Mouse (Mus musculus) liver, embryonic 16.5 days (tissue): Measurements from ENCODE around the gene Mypop. TPM values are rescaled to one million over a fixed set of nuclear protein-coding genes. Genes with fewer than 3 reads are reported as not detected.

Experiments used
- ATAC-seq: fragments of 200-750 bp; cut with Nextera tagmentation; 2 replicates; pipeline ENCODE4 v1.8.0; 2017; ENCODE audit warnings: low read depth, mild to moderate bottlenecking, moderate number of reproducible peaks, moderate library complexity
- H3K27ac ChIP-seq: fragments of 300-500 bp; sonication (generic); 2 replicates; pipeline ENCODE4 v1.5.1; 2014; ENCODE audit warnings: mild to moderate bottlenecking, low read length
- H3K27me3 ChIP-seq: fragments of 300-500 bp; sonication (generic); 2 replicates; pipeline ENCODE4 v1.6.1; 2014; ENCODE audit warnings: low read depth, low read length, mixed read lengths; ENCODE audit not compliant: control insufficient read depth, insufficient read depth
- H3K36me3 ChIP-seq: fragments of 300-500 bp; sonication (generic); 2 replicates; pipeline ENCODE4 v1.6.1; 2014; ENCODE audit warnings: mild to moderate bottlenecking; ENCODE audit not compliant: control insufficient read depth, insufficient read depth
- H3K4me1 ChIP-seq: fragments of 300-500 bp; sonication (generic); 2 replicates; pipeline ENCODE4 v1.6.1; 2014; ENCODE audit warnings: low read depth, low read length, mixed read lengths; ENCODE audit not compliant: control insufficient read depth
- H3K4me2 ChIP-seq: fragments of 300-500 bp; sonication (generic); 2 replicates; pipeline ENCODE4 v1.6.1; 2014; ENCODE audit warnings: low read depth, low read length, mixed read lengths
- H3K4me3 ChIP-seq: fragments of 300-500 bp; sonication (generic); 2 replicates; pipeline ENCODE4 v1.5.1; 2014; ENCODE audit warnings: low read depth, mild to moderate bottlenecking, low read length
- H3K9ac ChIP-seq: fragments of 300-500 bp; sonication (generic); 2 replicates; pipeline ENCODE4 v1.6.1; 2014; ENCODE audit warnings: low read depth, low read length
- H3K9me3 ChIP-seq: fragments of 300-500 bp; sonication (generic); replicated peaks from 2 replicates; pipeline ENCODE4 v1.6.1; 2016; ENCODE audit warnings: low read length; ENCODE audit not compliant: control insufficient read depth
- WGBS: fragments of 180-500 bp; shearing (Covaris S2); extraction: QIAGEN DNeasy Blood & Tissue Kit; methylation state at CpG from one replicate; pipeline ENCODE4 v1.1.7; 2014; ENCODE audit not compliant: insufficient replicate concordance; 5-methylcytosine and 5-hydroxymethylcytosine counted together
- polyA plus RNA-seq: library from polyadenylated mRNA; unstranded; fragments of >200 nt; fragmentation: Nextera tagmentation; extraction: Ambion mirVana; gene quantifications from 2 replicates; pipeline ENCODE4 v1.2.1, GENCODE M21; 2015

Mypop gene
- polyA plus RNA-seq: 0.12 and 0.48 TPM in 2 replicates

- H3K9me3 ChIP-seq: no peaks in the 10 kb centered on the region
- peak within 1 kb of the TSS; percentile 57 for H3K4me3 ChIP-seq
- no peak within 1 kb of the TSS for H3K9ac ChIP-seq
- no peaks in the 10 kb centered on the region for H3K36me3 ChIP-seq
- H3K4me1 ChIP-seq: peaks cover 15% of the 10 kb centered on the region
- peaks cover 57% of the 10 kb centered on the region for H3K27me3 ChIP-seq
- peak; percentile 91 for ATAC-seq
- H3K27ac ChIP-seq: no peak within 1 kb of the TSS
- H3K4me2 ChIP-seq: peak within 1 kb of the TSS; percentile 74
- under 1% methylated on average over 35 of the region's 37 CpGs for WGBS
These were observed at the start of gene Mypop for GRCm38 (mm10) chr7:18990601-18991295. Gene Mypop, plus strand, starts transcription at chr7:18991245.

DNA sequence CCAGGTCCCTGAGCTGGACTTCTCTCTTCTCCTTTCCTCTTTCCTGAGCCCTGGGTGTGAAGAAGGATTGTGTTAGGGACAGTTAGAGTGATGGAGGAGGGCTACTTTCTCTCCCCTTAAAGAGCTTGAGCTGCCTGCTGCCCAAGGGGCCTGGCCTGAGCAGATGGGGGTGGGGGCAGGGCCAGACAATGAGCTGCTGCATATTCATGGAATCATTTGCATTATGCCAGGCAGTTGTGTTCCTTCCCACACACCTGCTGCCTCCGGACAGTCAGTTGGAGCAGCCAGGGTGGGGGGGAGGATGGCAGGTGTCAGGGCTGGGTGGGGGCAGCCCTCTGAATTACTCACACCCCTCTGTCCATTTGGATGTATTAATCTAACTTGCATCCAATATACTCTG, 48.7 kb upstream of the Mypop start:
- Histone ChIP-seq H3K4me2 (no peak overlapping the region), H3K36me3 (no peaks in the 10 kb centered on the region), H3K27ac (no peak overlapping the region), H3K4me3 (no peak overlapping the region), H3K9me3 (no peaks in the 10 kb centered on the region), H3K9ac (no peak overlapping the region), H3K27me3 (no peaks in the 10 kb centered on the region), H3K4me1 (no peaks in the 10 kb centered on the region)
- WGBS: 50% methylated on average over 1 of the region's 1 CpGs
- ATAC-seq: no peak

DNA sequence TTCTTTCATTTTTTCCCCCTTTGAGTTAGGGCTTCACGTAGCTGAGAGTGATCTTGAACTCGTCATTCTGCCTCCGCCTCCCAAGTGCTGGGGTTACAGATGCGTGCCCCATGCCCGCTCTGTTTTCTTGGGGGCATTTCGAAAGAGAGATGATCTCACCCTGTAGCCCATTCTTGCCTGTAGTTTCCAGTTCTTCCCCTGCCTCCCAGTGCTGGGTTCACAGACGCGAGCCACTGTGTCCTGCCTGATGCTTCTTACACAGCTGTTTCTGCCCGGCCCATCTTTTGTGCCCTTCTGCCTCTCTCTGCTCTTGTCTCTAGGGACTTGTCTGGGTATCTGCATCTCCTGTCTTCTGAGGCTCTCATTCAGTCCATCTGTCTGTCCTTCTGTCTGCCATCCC, 48.2 kb upstream of the Mypop start:
- no peaks in the 10 kb centered on the region for H3K4me1 ChIP-seq
- no peaks in the 10 kb centered on the region for H3K36me3 ChIP-seq
- H3K27ac ChIP-seq: no peak overlapping the region
- H3K27me3 ChIP-seq: no peaks in the 10 kb centered on the region
- no peak for ATAC-seq
- H3K9me3 ChIP-seq: no peaks in the 10 kb centered on the region
- H3K4me2 ChIP-seq: no peak overlapping the region
- H3K9ac ChIP-seq: no peak overlapping the region
- WGBS: 47% methylated on average over 9 of the region's 9 CpGs
- no peak overlapping the region for H3K4me3 ChIP-seq

- H3K36me3 ChIP-seq: no peaks in the 10 kb centered on the region
- no peak overlapping the region for H3K4me2 ChIP-seq
- ATAC-seq: no peak
- H3K9me3 ChIP-seq: no peaks in the 10 kb centered on the region
- no peaks in the 10 kb centered on the region for H3K4me1 ChIP-seq
- WGBS: 47% methylated on average over 6 of the region's 6 CpGs
- no peak overlapping the region for H3K4me3 ChIP-seq
- no peak overlapping the region for H3K9ac ChIP-seq
- H3K27ac ChIP-seq: no peak overlapping the region
- H3K27me3 ChIP-seq: peaks cover 7% of the 10 kb centered on the region; the same call in 1 of the 2 replicates
These were observed 42.9 kb upstream of the Mypop start for GRCm38 (mm10) chr7:18948151-18948550.

GRCm38 (mm10) chr7:18949781-18950522, 41.1 kb upstream of the Mypop start:
- Histone ChIP-seq H3K9me3 (no peaks in the 10 kb centered on the region), H3K36me3 (no peaks in the 10 kb centered on the region), H3K9ac (no peak overlapping the region), H3K4me3 (no peak overlapping the region), H3K4me1 (no peaks in the 10 kb centered on the region), H3K27me3 (peaks cover 7% of the 10 kb centered on the region; the same call in 1 of the 2 replicates), H3K4me2 (no peak overlapping the region), H3K27ac (no peak overlapping the region)
- 31% methylated on average over 12 of the region's 12 CpGs for WGBS
- no peak for ATAC-seq

GRCm38 (mm10) chr7:18950523-18951315, 40.3 kb upstream of the Mypop start:
- H3K9me3 ChIP-seq: no peaks in the 10 kb centered on the region
- WGBS: 13% methylated on average over 18 of the region's 18 CpGs
- H3K27ac ChIP-seq: no peak overlapping the region
- H3K4me1 ChIP-seq: no peaks in the 10 kb centered on the region
- no peaks in the 10 kb centered on the region for H3K36me3 ChIP-seq
- peaks cover 7% of the 10 kb centered on the region; the same call in 1 of the 2 replicates for H3K27me3 ChIP-seq
- H3K9ac ChIP-seq: no peak overlapping the region
- no peak overlapping the region for H3K4me3 ChIP-seq
- no peak overlapping the region for H3K4me2 ChIP-seq
- no peak for ATAC-seq

GRCm38 (mm10) chr7:18951397-18951796, 39.6 kb upstream of the Mypop start:
- no peak for ATAC-seq

DNA sequence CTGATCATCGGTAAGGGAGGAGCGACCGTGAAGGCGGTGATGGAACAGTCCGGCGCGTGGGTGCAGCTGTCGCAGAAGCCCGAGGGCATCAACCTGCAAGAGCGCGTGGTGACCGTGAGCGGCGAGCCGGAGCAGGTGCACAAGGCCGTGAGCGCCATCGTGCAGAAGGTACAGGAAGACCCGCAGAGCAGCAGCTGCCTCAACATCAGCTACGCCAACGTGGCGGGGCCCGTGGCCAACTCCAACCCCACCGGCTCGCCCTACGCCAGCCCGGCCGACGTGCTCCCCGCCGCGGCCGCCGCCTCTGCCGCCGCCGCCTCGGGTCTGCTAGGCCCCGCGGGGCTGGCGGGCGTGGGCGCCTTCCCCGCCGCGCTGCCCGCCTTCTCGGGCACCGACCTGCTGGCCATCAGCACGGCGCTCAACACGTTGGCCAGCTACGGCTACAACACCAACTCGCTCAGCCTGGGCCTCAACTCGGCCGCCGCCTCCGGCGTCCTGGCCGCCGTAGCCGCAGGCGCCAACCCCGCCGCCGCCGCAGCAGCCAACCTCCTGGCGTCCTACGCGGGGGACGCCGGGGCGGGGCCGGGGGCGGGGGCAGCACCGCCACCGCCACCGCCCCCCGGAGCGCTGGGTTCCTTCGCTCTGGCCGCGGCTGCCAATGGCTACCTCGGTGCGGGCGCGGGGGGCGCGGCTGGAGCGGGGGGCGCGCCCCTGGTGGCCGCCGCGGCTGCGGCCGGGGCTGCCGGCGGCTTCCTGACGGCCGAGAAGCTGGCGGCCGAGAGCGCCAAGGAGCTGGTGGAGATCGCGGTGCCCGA, 33.3 kb upstream of the Mypop start:
- Histone ChIP-seq H3K36me3 (no peaks in the 10 kb centered on the region), H3K27me3 (peaks cover 66% of the 10 kb centered on the region), H3K9me3 (no peaks in the 10 kb centered on the region), H3K4me3 (peak overlapping the region; percentile 57), H3K4me1 (no peaks in the 10 kb centered on the region; the same call in none of the 2 replicates), H3K9ac (peak overlapping the region; percentile 24; the same call in 1 of the 2 replicates), H3K27ac (no peak overlapping the region), H3K4me2 (peak overlapping the region; percentile 67)
- WGBS: under 1% methylated on average over 86 of the region's 107 CpGs
- ATAC-seq: peak; percentile 84

More at GRCm38 (mm10) chr7:18951397-18951796, 39.6 kb upstream of the Mypop start:
- WGBS: 9% methylated on average over 15 of the region's 15 CpGs
- Histone ChIP-seq H3K27ac (no peak overlapping the region), H3K4me3 (no peak overlapping the region), H3K4me1 (no peaks in the 10 kb centered on the region), H3K4me2 (no peak overlapping the region), H3K9ac (no peak overlapping the region), H3K9me3 (no peaks in the 10 kb centered on the region), H3K36me3 (no peaks in the 10 kb centered on the region), H3K27me3 (peaks cover 10% of the 10 kb centered on the region)
